Mouse (Mus musculus) liver, embryonic 14.5 days (tissue): ENCODE results near the gene Smim26. TPM values are rescaled to one million over a fixed set of nuclear protein-coding genes. Genes with fewer than 3 reads are reported as not detected.
A peak's percentile ranks its signal among the peaks of the same experiment; 100 is the strongest.

Experiments used
- ATAC-seq: fragments of 200-750 bp; cut with Nextera tagmentation; 2 replicates; pipeline ENCODE4 v1.8.0; 2017; ENCODE audit warnings: moderate number of reproducible peaks, mild to moderate bottlenecking, moderate library complexity; ENCODE audit not compliant: insufficient read depth
- DNase-seq, 3 experiments: peaks; one replicate each; pipeline ENCODE4 v3.0.0-alpha.2; 2012 to 2013; ENCODE audit warnings: low read depth in 3 of 3, low spot score in 3 of 3
- H3K27ac ChIP-seq: fragments of 300-500 bp; sonication (generic); 2 replicates; pipeline ENCODE4 v1.5.1; 2014; ENCODE audit warnings: moderate library complexity, mild to moderate bottlenecking, control low read depth, inconsistent platforms
- H3K27me3 ChIP-seq: fragments of 300-500 bp; sonication (generic); 2 replicates; pipeline ENCODE4 v1.6.1; 2014; ENCODE audit warnings: mild to moderate bottlenecking, low read length, moderate library complexity; ENCODE audit not compliant: control insufficient read depth, insufficient read depth
- H3K36me3 ChIP-seq: fragments of 300-500 bp; sonication (generic); replicated peaks from 2 replicates; pipeline ENCODE4 v1.6.1; 2014; ENCODE audit warnings: low read depth; ENCODE audit not compliant: control insufficient read depth, insufficient read depth
- H3K4me1 ChIP-seq, 2 experiments: fragments of 200-500 bp in 1 of 2; fragments of 300-500 bp in 1 of 2; sonication (generic) in 1 of 2; replicated peaks; 2 replicates each; pipeline ENCODE4 v1.6.1; 2012 to 2014; ENCODE audit warnings: antibody characterized with exemption in 1 of 2, inconsistent platforms in 1 of 2, low read length in 1 of 2; ENCODE audit not compliant: control insufficient read depth in 2 of 2, insufficient read depth in 2 of 2
- H3K4me2 ChIP-seq: fragments of 300-500 bp; sonication (generic); 2 replicates; pipeline ENCODE4 v1.6.1; 2014; ENCODE audit warnings: low read depth, mild to moderate bottlenecking, control low read depth, moderate library complexity
- H3K4me3 ChIP-seq, 2 experiments: fragments of 200-500 bp in 1 of 2; fragments of 300-500 bp in 1 of 2; sonication (generic) in 1 of 2; 2 replicates each; pipeline ENCODE4 v1.5.1; 2012 to 2014; ENCODE audit warnings: low read depth in 2 of 2, low read length in 2 of 2, mild to moderate bottlenecking in 2 of 2, control low read depth in 1 of 2, inconsistent platforms in 1 of 2, moderate library complexity in 1 of 2; ENCODE audit not compliant: insufficient read depth in 1 of 2
- H3K9ac ChIP-seq: fragments of 300-500 bp; sonication (generic); replicated peaks from 2 replicates; pipeline ENCODE4 v1.6.1; 2014; ENCODE audit warnings: mild to moderate bottlenecking, control low read depth, moderate library complexity
- H3K9me3 ChIP-seq: fragments of 300-500 bp; sonication (generic); 2 replicates; pipeline ENCODE4 v1.6.1; 2016; ENCODE audit warnings: low read length, mixed read lengths; ENCODE audit not compliant: control insufficient read depth
- CTCF ChIP-seq: IDR thresholded peaks from 2 replicates; pipeline ENCODE4 v1.5.1; 2016; ENCODE audit warnings: antibody characterized with exemption, low read depth, control low read depth
- EP300 ChIP-seq: IDR thresholded peaks from 2 replicates; pipeline ENCODE4 v1.6.1; 2016; ENCODE audit warnings: antibody characterized with exemption, low read depth
- WGBS: fragments of 180-500 bp; shearing (Covaris S2); extraction: QIAGEN DNeasy Blood & Tissue Kit; methylation state at CpG from one replicate; pipeline ENCODE4 v1.1.7; 2014; ENCODE audit not compliant: insufficient replicate concordance; 5-methylcytosine and 5-hydroxymethylcytosine counted together
- polyA plus RNA-seq, 2 experiments: library from polyadenylated mRNA; depleted of rRNA in 1 of 2; stranded (reverse) in 1 of 2; unstranded in 1 of 2; fragments of >200 nt; fragmentation: Nextera tagmentation in 1 of 2; extraction: Ambion mirVana in 1 of 2; gene quantifications; 2 replicates each; pipeline versions ENCODE4 v1.2.1 to v1.2.3; 2012 to 2014

The Smim26 gene
- polyA plus RNA-seq (2012; rRNA removed) (10.6 and 15.6 TPM in 2 replicates), polyA plus RNA-seq (2014; fragmentation: Nextera tagmentation; extraction: Ambion mirVana) (21.0 and 22.1 TPM in 2 replicates)

- Histone ChIP-seq H3K27me3 (no peaks in the 10 kb centered on the region), H3K9me3 (no peaks in the 10 kb centered on the region), H3K27ac (no peak within 1 kb of the TSS), H3K4me1 (peaks cover 2 to 3% of the 10 kb centered on the region in 2 experiments; a peak in 3 of 4 replicates), H3K36me3 (no peaks in the 10 kb centered on the region), H3K4me3 (peak within 1 kb of the TSS; percentile 71 to 72), H3K4me2 (peak within 1 kb of the TSS; percentile 73), H3K9ac (peak within 1 kb of the TSS; percentile 81)
- no peak for TF ChIP-seq EP300
- no peak for TF ChIP-seq CTCF
- DNase-seq (peak; percentile 65 to 70 (median 68)), ATAC-seq (peak; percentile 92)
- under 1% methylated on average over 31 of the region's 31 CpGs for WGBS
Measured at GRCm38 (mm10) chr2:144593951-144594651, at the start of gene Smim26. TSS of gene Smim26 (plus strand) at chr2:144594054.

- 69% methylated on average over 6 of the region's 6 CpGs for WGBS
- H3K27ac ChIP-seq = no peak overlapping the region
- no peaks in the 10 kb centered on the region for H3K9me3 ChIP-seq
- H3K4me3 ChIP-seq = no peak overlapping the region
- DNase-seq (no peak), ATAC-seq (no peak)
- no peaks in the 10 kb centered on the region for H3K4me1 ChIP-seq
- no peaks in the 10 kb centered on the region for H3K27me3 ChIP-seq
- TF ChIP-seq CTCF (no peak), EP300 (no peak)
- no peaks in the 10 kb centered on the region; the same call in 1 of the 2 replicates for H3K36me3 ChIP-seq
- no peak overlapping the region for H3K9ac ChIP-seq
- no peak overlapping the region for H3K4me2 ChIP-seq
Measured at GRCm38 (mm10) chr2:144544630-144545029, 49.2 kb upstream of the Smim26 start.

- Histone ChIP-seq H3K9ac (no peak overlapping the region), H3K9me3 (no peaks in the 10 kb centered on the region), H3K27me3 (no peaks in the 10 kb centered on the region), H3K4me3 (no peak overlapping the region), H3K27ac (no peak overlapping the region), H3K4me1 (0 out of 4 replicates have a peak, but pooled peaks cover 0 to 2% of the 10 kb centered on the region in 2 experiments), H3K4me2 (no peak overlapping the region), H3K36me3 (no peaks in the 10 kb centered on the region)
- ATAC-seq (no peak), DNase-seq (no peak)
- WGBS = 77% methylated on average over 2 of the region's 2 CpGs
- no peak for TF ChIP-seq CTCF
- no peak for TF ChIP-seq EP300
Measured at GRCm38 (mm10) chr2:144545061-144545460, 48.8 kb upstream of the Smim26 start.

GRCm38 (mm10) chr2:144545481-144545880, 48.4 kb upstream of the Smim26 start:
- H3K4me1 ChIP-seq = 0 out of 4 replicates have a peak, but pooled peaks cover 0 to 2% of the 10 kb centered on the region in 2 experiments
- no peak overlapping the region for H3K4me2 ChIP-seq
- WGBS = 44% methylated on average over 1 of the region's 1 CpGs
- no peak overlapping the region for H3K27ac ChIP-seq
- TF ChIP-seq EP300 (no peak), CTCF (no peak)
- H3K4me3 ChIP-seq = no peak overlapping the region
- H3K36me3 ChIP-seq = no peaks in the 10 kb centered on the region
- no peaks in the 10 kb centered on the region for H3K9me3 ChIP-seq
- no peak overlapping the region for H3K9ac ChIP-seq
- DNase-seq (no peak), ATAC-seq (no peak)
- no peaks in the 10 kb centered on the region for H3K27me3 ChIP-seq

GRCm38 (mm10) chr2:144547559-144547958, 46.3 kb upstream of the Smim26 start:
- 72% methylated on average over 4 of the region's 4 CpGs for WGBS
- no peak for ATAC-seq
- no peaks in the 10 kb centered on the region for H3K36me3 ChIP-seq
- H3K4me3 ChIP-seq = no peak overlapping the region
- no peak overlapping the region for H3K27ac ChIP-seq
- TF ChIP-seq EP300 (no peak), CTCF (no peak)
- H3K4me1 ChIP-seq = 0 out of 4 replicates have a peak, but pooled peaks cover 0 to 2% of the 10 kb centered on the region in 2 experiments
- no peak overlapping the region for H3K9ac ChIP-seq
- H3K9me3 ChIP-seq = no peaks in the 10 kb centered on the region
- DNase-seq = no peak
- no peak overlapping the region for H3K4me2 ChIP-seq
- no peaks in the 10 kb centered on the region for H3K27me3 ChIP-seq
